Mouse (Mus musculus) lung, adult 2 months (tissue): ENCODE results near the gene Mrpl23.

Experiments
- CTCF ChIP-seq: fragments of 200-500 bp; IDR thresholded peaks from 2 replicates; pipeline ENCODE4 v1.5.1; 2011; ENCODE audit warnings: mild to moderate bottlenecking, low read length, control low read depth; ENCODE audit not compliant: insufficient read depth
- POLR2A ChIP-seq: fragments of 200-500 bp; IDR thresholded peaks from 2 replicates; pipeline ENCODE4 v1.6.1; 2011; ENCODE audit warnings: low read depth, mild to moderate bottlenecking, control low read depth, low read length, borderline replicate concordance; ENCODE audit errors: extremely low read depth

- TF ChIP-seq CTCF: no peak
- TF ChIP-seq POLR2A: no peak
Observed at GRCm38 (mm10) chr7:142493535-142493934, 39.0 kb upstream of the Mrpl23 start.
